Comparison of ENCODE assay signal across 15 mouse cellular contexts in genomic region chr1:191916876-191917275, GRCm38 (mm10).
"Had no signal": no experiment of that assay in that cellular context is flagged by ENCODE, and none has a peak within 500 bp of the region (broad histone marks: within the 10 kb centered on the region; RNA-seq: fewer than 3 reads in every experiment).

No protein-coding gene starts in this region.

- H3K36me3 ChIP-seq: neural tube, embryonic 12.5 days had no signal

- H3K9ac ChIP-seq: liver, embryonic 15.5 days; neural tube, embryonic 12.5 days had no signal

- DNase-seq: kidney, adult 8-10 months; kidney, postnatal 25 days; lung, adult 2 months; midbrain, embryonic 14.5 days; retina, postnatal 1 day; right cerebral cortex, postnatal 14 days; thymus, adult 18-20 months; thymus, postnatal 25 days had no signal

- H3K4me2 ChIP-seq: liver, embryonic 11.5 days; liver, embryonic 15.5 days; neural tube, embryonic 12.5 days had no signal

- H3K27me3 ChIP-seq: liver, embryonic 15.5 days; neural tube, embryonic 12.5 days had no signal

- ATAC-seq: intestine, postnatal 0 days; lung, postnatal 0 days had no signal

- H3K27ac ChIP-seq: left cerebral cortex, adult 2 months; limb, embryonic 10.5 days; liver, embryonic 15.5 days; neural tube, embryonic 12.5 days had no signal

- H3K9me3 ChIP-seq: limb, embryonic 10.5 days; liver, embryonic 15.5 days had no signal

- H3K4me3 ChIP-seq: left cerebral cortex, adult 2 months; limb, embryonic 10.5 days; liver, embryonic 15.5 days; neural tube, embryonic 12.5 days had no signal
